Mouse (Mus musculus) common myeloid progenitor, adult 5-6 weeks (primary cell): ENCODE measurements around the gene Sympk. TPM values are rescaled to one million over a fixed set of nuclear protein-coding genes. Genes with fewer than 3 reads are reported as not detected.
"Not testable (repeated sequence)": the region's sequence is repeated elsewhere in the genome, so short reads cannot be mapped to it uniquely, and the experiment has no call there.

Experiments
- ATAC-seq: replicated peaks from 2 replicates; pipeline ENCODE4 v1.8.0; 2016; ENCODE audit warnings: low read depth, mild to moderate bottlenecking, moderate TSS enrichment, inconsistent platforms; ENCODE audit not compliant: poor library complexity, severe bottlenecking
- total RNA-seq: library from RNA; stranded (forward); fragments of 200-1000, 187-1606 nt; gene quantifications from 2 replicates; pipeline ENCODE4 v1.2.3, GENCODE M21; 2017

Sympk gene
- total RNA-seq, 1 experiment from 2014 or later, result 48.9 TPM

DNA sequence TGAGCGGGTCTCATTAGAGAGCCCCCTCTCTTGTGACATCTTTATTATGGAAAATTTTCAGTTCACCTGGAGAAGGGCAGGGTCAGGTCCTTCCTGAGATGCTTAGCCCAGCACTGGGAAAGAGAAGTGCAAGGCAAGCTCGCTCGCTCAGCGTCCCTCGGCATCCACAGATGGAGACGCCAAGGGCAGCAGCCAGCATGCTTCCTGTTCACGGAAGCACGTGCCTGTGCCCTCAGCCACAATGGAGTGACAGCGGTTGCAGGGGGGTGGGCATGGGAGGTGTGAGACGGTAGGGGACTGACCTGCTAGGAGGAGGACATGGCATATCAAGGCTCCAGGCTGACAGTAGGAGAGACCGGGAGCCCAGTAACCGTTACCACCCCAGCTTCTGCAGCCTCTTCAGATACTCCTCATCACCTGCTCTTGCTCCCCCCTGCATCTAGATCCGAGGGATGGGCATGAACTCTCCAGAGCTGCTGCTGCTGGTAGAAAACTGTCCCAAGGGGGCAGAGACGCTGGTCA, 23.9 kb downstream of the Sympk start:
- ATAC-seq, result peak; percentile 47; the same call in 1 of the 2 replicates

DNA sequence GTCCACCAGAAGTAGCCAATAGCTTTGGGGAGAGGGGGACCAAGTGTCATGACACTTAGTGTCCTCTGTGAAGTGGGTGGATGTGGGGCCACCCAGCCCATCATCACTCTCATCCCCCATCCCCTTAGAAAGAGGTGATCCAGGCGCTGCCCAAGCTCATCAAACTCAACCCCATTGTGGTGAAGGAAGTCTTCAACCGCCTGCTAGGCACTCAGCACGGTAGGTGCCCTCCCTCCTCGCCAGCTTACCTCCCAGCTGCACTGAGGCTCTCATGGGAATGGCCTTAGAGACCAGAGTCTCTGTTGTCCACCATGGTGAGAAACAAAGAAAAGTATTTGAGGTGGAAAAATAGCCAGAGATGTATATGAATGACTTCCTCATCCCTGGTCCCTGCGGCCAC, 25.1 kb downstream of the Sympk start:
- no peak for ATAC-seq

- no peak for ATAC-seq
Measured at GRCm38 (mm10) chr7:19050172-19050571, 26.0 kb downstream of the Sympk start.

DNA sequence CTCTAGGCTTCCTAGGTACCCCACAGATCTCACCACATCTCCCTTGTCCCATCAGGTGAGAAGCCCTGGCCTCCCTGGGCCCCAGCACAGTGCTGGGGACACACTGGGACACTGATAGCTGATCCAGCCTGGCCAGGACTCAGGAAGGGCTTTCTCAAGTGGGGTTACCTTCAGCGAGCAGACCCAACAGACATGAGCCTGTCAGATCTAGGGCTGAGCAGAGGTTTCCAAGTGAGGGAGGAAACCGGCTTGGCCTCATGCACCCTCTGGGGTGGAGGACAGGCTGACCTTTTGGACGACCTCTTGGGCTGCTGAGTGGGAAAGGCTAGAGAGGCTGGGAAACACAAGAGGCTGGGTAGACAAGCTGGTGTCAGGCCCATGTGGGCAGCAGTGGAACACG, 27.0 kb downstream of the Sympk start:
- no peak for ATAC-seq

- ATAC-seq, result no peak
Measured at GRCm38 (mm10) chr7:19052345-19053135, 28.4 kb downstream of the Sympk start.

DNA sequence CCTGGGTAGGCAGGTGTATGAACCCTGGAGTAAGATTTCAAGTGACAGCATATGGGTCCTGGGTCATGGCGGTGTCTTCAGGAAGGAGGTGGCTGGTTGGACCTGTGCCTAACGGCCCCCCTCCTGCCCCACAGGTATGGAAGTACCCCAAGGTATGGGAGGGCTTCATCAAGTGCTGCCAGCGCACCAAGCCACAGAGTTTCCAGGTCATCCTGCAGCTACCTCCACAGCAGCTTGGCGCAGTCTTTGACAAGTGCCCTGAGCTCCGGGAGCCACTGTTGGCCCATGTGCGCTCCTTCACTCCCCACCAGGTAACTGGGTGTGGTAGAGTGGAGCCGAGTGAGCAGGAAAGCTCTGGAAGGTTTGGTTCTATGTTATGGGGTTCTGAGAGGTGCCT, 29.0 kb downstream of the Sympk start:
- ATAC-seq, result no peak

DNA sequence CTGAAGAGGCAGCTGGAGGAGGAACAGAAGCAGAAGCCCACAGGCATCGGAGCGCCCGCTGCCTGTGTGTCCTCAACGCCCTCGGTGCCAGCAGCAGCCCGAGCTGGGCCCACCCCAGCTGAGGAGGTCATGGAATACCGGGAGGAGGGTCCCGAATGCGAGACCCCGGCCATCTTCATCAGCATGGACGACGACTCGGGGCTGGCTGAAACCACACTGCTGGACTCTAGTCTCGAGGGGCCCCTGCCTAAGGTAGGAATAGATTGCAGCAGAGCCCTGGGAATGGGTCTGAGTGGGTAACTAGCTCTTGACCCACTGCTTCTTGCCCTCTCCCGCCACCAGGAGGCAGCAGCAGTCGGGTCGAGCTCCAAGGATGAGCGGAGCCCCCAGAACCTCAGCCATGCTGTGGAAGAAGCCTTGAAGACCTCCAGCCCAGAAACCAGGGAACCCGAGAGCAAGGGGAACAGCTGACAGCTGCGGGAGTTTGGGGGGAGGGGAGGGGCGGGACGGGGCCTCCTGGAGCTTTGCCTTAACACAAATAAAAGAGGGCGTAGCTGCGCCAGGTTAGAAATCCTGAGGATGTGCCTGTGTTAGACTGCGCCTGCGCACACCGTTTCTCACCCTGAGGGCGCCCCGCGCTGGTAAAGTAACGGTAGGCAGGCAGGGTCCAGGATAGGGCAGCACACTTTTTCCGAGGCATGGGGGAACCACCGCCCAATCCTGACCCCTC, 30.0 kb downstream of the Sympk start, which contains the start of gene Rsph6a:
Gene Rsph6a, plus strand, starts transcription at position 644 of the 730 bp plus-strand sequence.
- peak; percentile 52 for ATAC-seq

- no peak for ATAC-seq
Measured at GRCm38 (mm10) chr7:19054777-19055076, 30.6 kb downstream of the Sympk start.

- ATAC-seq, result no peak
Measured at GRCm38 (mm10) chr7:19055108-19055507, 30.9 kb downstream of the Sympk start.

GRCm38 (mm10) chr7:19057405-19057804, 33.2 kb downstream of the Sympk start:
- no peak for ATAC-seq

DNA sequence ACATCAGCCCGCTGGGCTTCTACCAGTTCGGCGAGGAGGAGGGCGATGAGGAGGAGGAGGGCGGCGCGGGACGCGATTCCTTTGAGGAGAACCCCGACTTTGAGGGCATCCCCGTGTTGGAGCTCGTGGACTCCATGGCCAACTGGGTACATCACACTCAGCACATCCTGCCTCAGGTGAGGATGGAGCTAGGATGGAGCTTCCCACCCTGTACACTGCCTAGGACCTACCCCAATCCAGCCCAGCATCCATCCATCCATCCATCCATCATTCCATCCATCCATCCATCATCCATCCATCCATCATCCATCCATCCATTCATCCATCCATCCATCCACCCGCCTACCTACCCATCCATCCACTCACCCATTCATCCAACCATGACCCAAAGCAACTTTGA, 41.7 kb downstream of the Sympk start:
- no peak for ATAC-seq

GRCm38 (mm10) chr7:19067063-19067462, 42.9 kb downstream of the Sympk start:
- no peak for ATAC-seq

- ATAC-seq, result no peak
Measured at GRCm38 (mm10) chr7:19067935-19068334, 43.8 kb downstream of the Sympk start.

DNA sequence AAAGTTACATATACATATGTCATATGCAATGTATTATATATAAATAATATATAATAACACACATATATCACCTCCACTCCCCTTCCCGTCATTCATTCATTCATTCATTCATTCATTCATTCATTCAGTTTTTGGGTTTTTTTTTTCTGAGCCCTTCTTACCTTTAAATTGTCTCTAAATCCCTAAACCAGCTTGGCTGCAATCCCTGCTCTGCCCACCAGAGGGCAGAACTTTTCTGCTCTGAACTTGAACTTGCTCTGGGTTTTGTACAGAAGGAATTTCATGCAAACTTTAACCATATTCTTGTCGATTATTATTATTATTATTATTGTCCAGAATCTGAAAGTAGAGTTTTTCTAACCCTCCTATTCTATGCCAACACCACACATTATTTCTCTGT, 44.5 kb downstream of the Sympk start:
- ATAC-seq, result peak; percentile 62

- 0 out of 2 replicates have a peak, but pooled peaks have one; percentile 37 for ATAC-seq
Measured at GRCm38 (mm10) chr7:19069500-19069899, 45.3 kb downstream of the Sympk start.

GRCm38 (mm10) chr7:19071024-19071423, 46.8 kb downstream of the Sympk start:
- ATAC-seq, result not testable (repeated sequence)

DNA sequence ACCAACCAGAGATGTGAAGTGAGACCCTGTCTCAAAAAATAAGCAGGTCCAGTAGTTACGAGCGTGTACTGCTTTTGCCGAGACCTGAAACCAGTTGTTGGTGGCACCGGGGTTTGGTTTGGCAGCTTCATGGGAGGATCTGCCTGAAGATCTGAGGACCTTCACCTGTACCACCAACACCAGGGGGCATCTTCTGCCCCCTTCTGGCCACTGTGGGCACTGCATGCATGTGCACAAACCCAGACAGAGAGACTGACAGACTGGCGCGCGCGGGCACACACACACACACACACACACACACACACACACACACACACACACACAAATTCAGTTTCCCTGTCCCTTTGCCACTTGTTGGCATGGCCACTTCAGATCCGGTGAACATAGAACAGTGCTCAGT, 49.3 kb downstream of the Sympk start:
- no peak for ATAC-seq

- ATAC-seq, result no peak
Measured at GRCm38 (mm10) chr7:19074494-19074893, 50.3 kb downstream of the Sympk start.

- no peak for ATAC-seq
Measured at GRCm38 (mm10) chr7:19075231-19075630, 51.1 kb downstream of the Sympk start.

DNA sequence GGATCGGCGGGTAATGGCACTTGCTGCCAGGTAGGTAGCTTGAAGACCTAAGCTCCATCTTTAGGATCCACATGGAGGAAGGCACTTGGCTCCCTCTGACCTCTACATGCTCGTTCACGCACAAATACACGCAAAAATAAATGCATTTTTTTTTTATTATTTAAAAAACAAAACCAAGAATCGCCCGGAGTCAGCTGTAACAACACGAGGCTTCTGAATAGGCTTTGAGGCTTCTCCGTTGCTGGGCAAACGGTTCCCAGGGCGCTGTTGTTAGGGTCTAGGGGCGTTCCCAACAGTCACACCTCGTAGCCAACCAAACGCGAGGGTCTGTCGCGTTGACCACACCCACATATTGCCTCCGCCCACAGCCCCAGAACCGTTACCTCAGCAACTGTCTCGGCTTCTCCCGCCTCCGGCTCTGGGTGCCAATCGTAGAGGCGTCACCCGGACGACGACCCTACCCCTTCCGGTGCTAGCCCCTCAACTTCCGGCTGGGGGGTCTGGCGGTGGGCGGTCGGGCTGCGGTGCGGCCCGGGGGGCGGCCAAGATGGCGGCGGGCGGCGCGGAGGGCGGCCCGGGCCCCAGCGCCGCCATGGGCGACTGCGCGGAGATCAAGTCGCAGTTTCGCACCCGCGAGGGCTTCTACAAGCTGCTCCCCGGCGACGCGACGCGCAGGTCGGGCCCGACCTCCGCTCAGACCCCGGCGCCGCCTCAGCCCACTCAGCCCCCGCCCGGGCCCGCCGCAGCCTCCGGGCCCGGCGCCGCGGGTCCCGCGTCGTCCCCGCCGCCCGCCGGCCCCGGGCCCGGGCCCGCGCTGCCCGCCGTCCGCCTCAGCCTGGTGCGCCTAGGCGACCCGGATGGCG, 51.8 kb downstream of the Sympk start, which contains the start of gene Dmwd:
Gene Dmwd, plus strand, starts transcription at position 505 of the 863 bp plus-strand sequence.
- peak; percentile 84 for ATAC-seq
